Mouse (Mus musculus) right cerebral cortex, postnatal 36 days (tissue): ENCODE results near the gene Plxnb1.

Experiments used
- DNase-seq, 2 experiments: peaks; one replicate each; pipeline ENCODE4 v3.0.0; 2022; ENCODE audit warnings: low spot score in 2 of 2, mixed read lengths in 1 of 2

Plxnb1 gene

GRCm38 (mm10) chr9:109101933-109102445 is 6.8 kb downstream of the Plxnb1 start:
- DNase-seq, result no peak

- no peak for DNase-seq
These were observed 7.4 kb downstream of the Plxnb1 start for GRCm38 (mm10) chr9:109102541-109102940.

GRCm38 (mm10) chr9:109103250-109103649 is 8.1 kb downstream of the Plxnb1 start:
- no peak for DNase-seq

GRCm38 (mm10) chr9:109104083-109104482 is 8.9 kb downstream of the Plxnb1 start:
- DNase-seq, result no peak

- DNase-seq, result no peak
These were observed 9.8 kb downstream of the Plxnb1 start for GRCm38 (mm10) chr9:109105011-109105410.

- no peak for DNase-seq
These were observed 10.5 kb downstream of the Plxnb1 start for GRCm38 (mm10) chr9:109105648-109106047.

GRCm38 (mm10) chr9:109107341-109107740 is 12.2 kb downstream of the Plxnb1 start:
- DNase-seq, result no peak

GRCm38 (mm10) chr9:109110240-109110639 is 15.1 kb downstream of the Plxnb1 start:
- DNase-seq, result no peak

GRCm38 (mm10) chr9:109111101-109111500 is 15.9 kb downstream of the Plxnb1 start:
- DNase-seq, result no peak

GRCm38 (mm10) chr9:109111591-109111990 is 16.4 kb downstream of the Plxnb1 start:
- DNase-seq, result no peak

- DNase-seq, result no peak
These were observed 18.1 kb downstream of the Plxnb1 start for GRCm38 (mm10) chr9:109113331-109113730.

GRCm38 (mm10) chr9:109114276-109114675 is 19.1 kb downstream of the Plxnb1 start:
- no peak for DNase-seq

GRCm38 (mm10) chr9:109114871-109115270 is 19.7 kb downstream of the Plxnb1 start:
- no peak for DNase-seq

- no peak for DNase-seq
These were observed 21.0 kb downstream of the Plxnb1 start for GRCm38 (mm10) chr9:109116205-109116604.

GRCm38 (mm10) chr9:109118106-109118505 is 22.9 kb downstream of the Plxnb1 start:
- no peak for DNase-seq

- no peak for DNase-seq
These were observed 24.4 kb downstream of the Plxnb1 start for GRCm38 (mm10) chr9:109119571-109119970.

GRCm38 (mm10) chr9:109120956-109121355 is 25.8 kb downstream of the Plxnb1 start:
- DNase-seq, result no peak

GRCm38 (mm10) chr9:109122553-109123085 is 27.4 kb downstream of the Plxnb1 start:
- DNase-seq, result no peak

GRCm38 (mm10) chr9:109123266-109123665 is 28.1 kb downstream of the Plxnb1 start:
- DNase-seq, result no peak

GRCm38 (mm10) chr9:109124164-109124563 is 29.0 kb downstream of the Plxnb1 start:
- no peak for DNase-seq

- no peak for DNase-seq
These were observed 29.9 kb downstream of the Plxnb1 start for GRCm38 (mm10) chr9:109125043-109125442.

GRCm38 (mm10) chr9:109125481-109125880 is 30.3 kb downstream of the Plxnb1 start:
- no peak for DNase-seq

GRCm38 (mm10) chr9:109127076-109127475 is 31.9 kb downstream of the Plxnb1 start:
- DNase-seq, result no peak

- DNase-seq, result no peak
These were observed 33.0 kb downstream of the Plxnb1 start for GRCm38 (mm10) chr9:109128211-109128610.
